Mouse (Mus musculus) thymus, adult 2 months (tissue): ENCODE measurements around the gene Pxmp4.

Experiments
- CTCF ChIP-seq: fragments of 200-500 bp; IDR thresholded peaks from 2 replicates; pipeline ENCODE4 v1.5.1; 2012; ENCODE audit warnings: mild to moderate bottlenecking, control low read depth, low read length, moderate library complexity, borderline replicate concordance; ENCODE audit not compliant: control insufficient read depth, poor library complexity, insufficient read depth; ENCODE audit errors: extremely low read depth
- POLR2A ChIP-seq: fragments of 200-500 bp; IDR thresholded peaks from 2 replicates; pipeline ENCODE4 v1.6.1; 2012; ENCODE audit warnings: mild to moderate bottlenecking, low read length, control low read depth, moderate library complexity; ENCODE audit not compliant: control insufficient read depth, poor library complexity, insufficient read depth; ENCODE audit errors: extremely low read depth

GRCm38 (mm10) chr2:154539720-154540119 is 63.8 kb downstream of the Pxmp4 start:
- TF ChIP-seq CTCF (no peak), POLR2A (no peak)
